Mouse (Mus musculus): ENCODE data around the gene Cnih3. TPM values are rescaled to one million over a fixed set of nuclear protein-coding genes. Genes with fewer than 3 reads are reported as not detected.

The Cnih3 gene
- polyA plus RNA-seq, 1 experiment from 2014 or later: 0.13 TPM

DNA sequence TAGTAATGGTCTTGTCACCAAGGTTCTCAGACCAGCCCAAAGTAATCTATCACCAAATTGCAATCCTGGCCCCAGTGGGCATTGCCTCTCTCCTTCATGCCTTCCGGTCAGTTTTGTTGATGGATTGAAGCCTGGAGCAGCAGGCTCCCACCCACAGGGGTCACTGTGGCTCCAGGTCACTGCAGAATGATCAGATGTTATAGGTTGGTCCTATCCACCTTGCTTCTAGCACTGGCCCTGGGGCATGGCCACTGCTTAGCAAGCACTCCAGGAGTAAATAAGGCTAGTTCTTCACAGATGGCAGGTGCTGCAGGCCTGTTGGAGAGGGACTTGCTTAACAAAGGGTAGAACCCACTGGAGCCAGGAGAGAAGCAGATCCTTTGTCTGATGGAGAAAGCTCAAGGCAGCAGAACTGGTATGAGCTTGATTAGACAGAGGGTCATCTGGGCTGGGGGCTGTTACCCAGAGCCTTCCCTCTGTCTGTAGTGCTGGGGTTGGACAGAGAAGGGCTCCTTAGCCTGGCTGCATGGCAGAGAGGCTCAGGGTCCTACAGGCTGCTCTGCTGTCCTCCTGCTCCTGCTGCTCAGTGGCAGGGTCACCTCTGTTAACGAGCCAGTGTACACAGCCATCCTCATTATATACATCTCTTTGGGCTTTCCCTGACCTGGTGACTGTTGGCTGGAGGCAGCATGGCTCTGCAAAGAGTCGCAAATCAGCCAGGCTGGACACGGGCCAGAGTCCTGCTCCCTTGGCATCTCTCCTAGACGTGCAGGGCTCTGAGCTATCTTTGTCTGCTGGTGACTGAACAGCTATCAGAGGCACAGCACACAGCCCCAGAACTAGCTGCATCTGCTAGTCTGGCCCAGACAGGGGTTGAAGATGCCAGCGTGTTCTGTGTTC, 41.1 kb downstream of the Cnih3 start:
- Histone ChIP-seq H3K9ac (ENCODE audit: low read depth, low read length) (no peak overlapping the region), H3K27me3 (ENCODE audit: insufficient read depth, low read length) (no peaks in the 10 kb centered on the region), H3K27ac (no peak overlapping the region), H3K9me3 (replicated peaks; ENCODE audit: low read length) (no peaks in the 10 kb centered on the region), H3K4me2 (ENCODE audit: low read length) (no peak overlapping the region), H3K36me3 (ENCODE audit: insufficient read depth, low read length) (no peaks in the 10 kb centered on the region), H3K4me1 (replicated peaks; ENCODE audit: insufficient read depth, low read length) (no peaks in the 10 kb centered on the region), H3K4me3 (replicated peaks; ENCODE audit: low read depth, low read length) (no peak overlapping the region)
- ATAC-seq (replicated peaks; ENCODE audit: low FRiP score, low read depth) (0 out of 2 replicates have a peak, but pooled peaks have one; percentile 29), DNase-seq (ENCODE audit: low spot score) (peak; percentile 44)
- 37% methylated on average over 6 of the region's 6 CpGs for WGBS
- TF ChIP-seq CTCF (IDR thresholded peaks at IDR 0.05; ENCODE audit: low read depth): peak; percentile 69

DNA sequence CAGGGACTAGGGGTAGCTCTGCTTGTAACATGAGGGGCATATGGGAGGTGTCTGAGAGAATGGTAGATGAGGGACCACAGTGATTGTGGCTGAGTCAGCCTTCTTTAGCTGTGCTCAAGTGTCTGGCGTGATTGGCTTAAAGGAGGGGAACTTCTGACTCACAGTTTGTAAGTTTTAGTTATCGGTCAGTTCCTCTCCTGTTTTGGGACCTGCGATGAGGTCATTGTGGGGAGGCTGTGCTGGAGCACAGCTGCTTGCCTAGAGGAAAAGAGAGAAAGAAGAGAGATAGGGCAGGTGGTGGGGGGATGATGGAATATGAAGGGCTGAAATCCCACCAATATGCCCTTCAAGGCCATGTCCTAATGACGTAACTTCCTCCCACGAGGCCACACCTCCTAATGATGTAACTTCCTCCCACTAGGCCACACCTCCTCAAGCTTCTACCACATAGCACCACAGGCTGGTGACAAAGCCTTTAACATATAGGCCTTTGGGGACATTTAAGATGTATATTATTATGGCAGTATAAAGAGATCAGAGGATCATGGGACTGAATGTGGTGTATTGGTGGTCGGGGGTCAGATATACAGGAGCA, 42.9 kb downstream of the Cnih3 start:
- Histone ChIP-seq H3K4me1 (replicated peaks; ENCODE audit: insufficient read depth, low read length) (no peaks in the 10 kb centered on the region), H3K4me3 (replicated peaks; ENCODE audit: low read depth, low read length) (no peak overlapping the region), H3K4me2 (ENCODE audit: low read length) (no peak overlapping the region), H3K36me3 (ENCODE audit: insufficient read depth, low read length) (no peaks in the 10 kb centered on the region), H3K27ac (no peak overlapping the region), H3K9me3 (replicated peaks; ENCODE audit: low read length) (no peaks in the 10 kb centered on the region), H3K9ac (ENCODE audit: low read depth, low read length) (no peak overlapping the region), H3K27me3 (ENCODE audit: insufficient read depth, low read length) (no peaks in the 10 kb centered on the region)
- TF ChIP-seq CTCF (IDR thresholded peaks at IDR 0.05; ENCODE audit: low read depth): no peak
- no peak for DNase-seq (ENCODE audit: low spot score)
- ATAC-seq (replicated peaks; ENCODE audit: low FRiP score, low read depth): no peak
- 88% methylated on average over 6 of the region's 6 CpGs for WGBS

GRCm38 (mm10) chr1:181399179-181399578, 46.8 kb downstream of the Cnih3 start:
- Histone ChIP-seq H3K9ac (ENCODE audit: low read depth, low read length) (no peak overlapping the region), H3K27ac (no peak overlapping the region), H3K9me3 (replicated peaks; ENCODE audit: low read length) (no peaks in the 10 kb centered on the region), H3K4me1 (replicated peaks; ENCODE audit: insufficient read depth, low read length) (no peaks in the 10 kb centered on the region), H3K36me3 (ENCODE audit: insufficient read depth, low read length) (no peaks in the 10 kb centered on the region), H3K4me3 (replicated peaks; ENCODE audit: low read depth, low read length) (no peak overlapping the region), H3K4me2 (ENCODE audit: low read length) (no peak overlapping the region), H3K27me3 (ENCODE audit: insufficient read depth, low read length) (no peaks in the 10 kb centered on the region)
- DNase-seq (ENCODE audit: low spot score): no peak
- TF ChIP-seq CTCF (IDR thresholded peaks at IDR 0.05; ENCODE audit: low read depth): no peak
- 72% methylated on average over 3 of the region's 3 CpGs for WGBS
- ATAC-seq (replicated peaks; ENCODE audit: low FRiP score, low read depth): no peak

GRCm38 (mm10) chr1:181403056-181403455, 50.6 kb downstream of the Cnih3 start:
- no peaks in the 10 kb centered on the region for H3K4me1 ChIP-seq (replicated peaks; ENCODE audit: insufficient read depth, low read length)
- no peaks in the 10 kb centered on the region for H3K36me3 ChIP-seq (ENCODE audit: insufficient read depth, low read length)
- H3K4me3 ChIP-seq (replicated peaks; ENCODE audit: low read depth, low read length): no peak overlapping the region
- H3K4me2 ChIP-seq (ENCODE audit: low read length): no peak overlapping the region
- no peak overlapping the region for H3K9ac ChIP-seq (ENCODE audit: low read depth, low read length)
- no peaks in the 10 kb centered on the region for H3K9me3 ChIP-seq (replicated peaks; ENCODE audit: low read length)
- WGBS: 71% methylated on average over 7 of the region's 7 CpGs
- H3K27me3 ChIP-seq (ENCODE audit: insufficient read depth, low read length): 0 out of 2 replicates have a peak, but pooled peaks cover 2% of the 10 kb centered on the region
- no peak overlapping the region for H3K27ac ChIP-seq
- TF ChIP-seq CTCF (IDR thresholded peaks at IDR 0.05; ENCODE audit: low read depth): no peak
- no peak for DNase-seq (ENCODE audit: low spot score)
- no peak for ATAC-seq (replicated peaks; ENCODE audit: low FRiP score, low read depth)

DNA sequence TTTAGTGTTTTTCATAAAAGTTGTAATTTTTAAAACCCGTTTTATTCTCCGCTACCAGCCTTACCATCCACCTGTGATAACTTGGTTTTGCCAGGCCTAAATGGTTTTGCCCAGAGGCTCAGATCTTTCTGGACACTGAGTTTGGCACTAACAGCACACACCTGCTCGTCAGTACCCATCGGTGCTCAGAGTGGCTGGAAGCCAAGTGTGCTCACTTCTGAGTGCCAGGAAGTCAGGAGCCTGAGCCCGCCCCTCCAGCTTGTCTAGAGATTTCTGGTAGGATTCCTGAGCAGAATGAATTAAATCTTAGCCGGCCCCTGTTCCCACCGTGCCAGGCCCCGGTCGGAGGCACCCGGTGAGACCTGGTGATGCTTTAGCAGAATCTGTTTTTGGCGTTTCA, 54.9 kb downstream of the Cnih3 start:
- no peak overlapping the region for H3K4me2 ChIP-seq (ENCODE audit: low read length)
- TF ChIP-seq CTCF (IDR thresholded peaks at IDR 0.05; ENCODE audit: low read depth): no peak
- H3K27ac ChIP-seq: no peak overlapping the region
- WGBS: 77% methylated on average over 11 of the region's 11 CpGs
- H3K9me3 ChIP-seq (replicated peaks; ENCODE audit: low read length): no peaks in the 10 kb centered on the region
- no peak overlapping the region for H3K9ac ChIP-seq (ENCODE audit: low read depth, low read length)
- no peaks in the 10 kb centered on the region for H3K36me3 ChIP-seq (ENCODE audit: insufficient read depth, low read length)
- H3K27me3 ChIP-seq (ENCODE audit: insufficient read depth, low read length): 0 out of 2 replicates have a peak, but pooled peaks cover 2% of the 10 kb centered on the region
- ATAC-seq (replicated peaks; ENCODE audit: low FRiP score, low read depth): no peak
- H3K4me1 ChIP-seq (replicated peaks; ENCODE audit: insufficient read depth, low read length): no peaks in the 10 kb centered on the region
- no peak for DNase-seq (ENCODE audit: low spot score)
- no peak overlapping the region for H3K4me3 ChIP-seq (replicated peaks; ENCODE audit: low read depth, low read length)

DNA sequence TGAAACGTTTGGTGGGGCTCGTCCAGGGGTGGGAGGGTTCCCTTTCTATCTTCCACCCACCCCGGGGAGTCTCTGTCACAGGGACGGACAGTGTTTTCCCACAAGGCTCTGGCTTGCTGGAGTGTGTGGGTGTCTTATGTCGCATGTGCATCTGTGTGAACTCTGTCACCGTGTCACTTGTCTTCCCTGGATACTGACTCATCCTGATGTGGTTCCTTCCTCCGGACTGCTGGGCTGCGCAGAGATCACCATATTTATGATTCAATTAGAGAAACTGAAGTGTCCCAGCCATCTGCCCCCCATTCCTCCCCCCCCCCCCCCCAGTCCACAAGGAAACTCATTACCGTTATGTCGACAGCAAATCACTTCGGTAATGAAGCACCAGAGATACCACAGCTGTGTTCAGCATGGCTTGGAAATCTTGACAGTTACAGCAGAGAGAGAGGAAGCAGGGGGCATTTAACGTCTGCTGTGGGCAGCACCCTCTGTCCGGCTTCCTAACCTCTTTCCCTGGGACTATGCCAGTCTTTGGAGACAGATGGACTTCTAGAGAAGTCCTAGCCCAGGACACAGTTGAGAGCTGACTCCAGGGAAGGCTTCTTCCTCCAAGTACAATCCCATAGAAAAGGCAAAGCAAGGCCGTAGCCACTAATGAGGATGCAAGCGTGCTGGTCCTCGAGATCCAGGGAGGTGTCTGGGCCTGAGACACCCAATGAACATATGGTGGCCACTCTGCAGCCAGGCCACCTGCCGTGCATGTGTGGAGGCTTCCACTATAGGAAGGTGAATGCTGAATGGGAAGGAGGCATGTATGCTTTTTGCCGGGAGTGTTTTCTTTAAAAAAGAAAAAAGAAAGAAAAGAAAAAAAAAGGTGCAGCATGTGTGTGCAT, 55.9 kb downstream of the Cnih3 start:
- H3K4me1 ChIP-seq (replicated peaks; ENCODE audit: insufficient read depth, low read length): no peaks in the 10 kb centered on the region
- no peak for TF ChIP-seq CTCF (IDR thresholded peaks at IDR 0.05; ENCODE audit: low read depth)
- no peak overlapping the region for H3K9ac ChIP-seq (ENCODE audit: low read depth, low read length)
- ATAC-seq (replicated peaks; ENCODE audit: low FRiP score, low read depth) (no peak), DNase-seq (ENCODE audit: low spot score) (peak; percentile 29)
- H3K27me3 ChIP-seq (ENCODE audit: insufficient read depth, low read length): 0 out of 2 replicates have a peak, but pooled peaks cover 2% of the 10 kb centered on the region
- no peak overlapping the region for H3K4me3 ChIP-seq (replicated peaks; ENCODE audit: low read depth, low read length)
- 37% methylated on average over 18 of the region's 18 CpGs for WGBS
- H3K9me3 ChIP-seq (replicated peaks; ENCODE audit: low read length): no peaks in the 10 kb centered on the region
- H3K36me3 ChIP-seq (ENCODE audit: insufficient read depth, low read length): no peaks in the 10 kb centered on the region
- H3K27ac ChIP-seq: no peak overlapping the region
- no peak overlapping the region for H3K4me2 ChIP-seq (ENCODE audit: low read length)

Data from kidney, postnatal 0 days (tissue).